Mouse (Mus musculus): ENCODE results near the gene Ap1s3.
"Not testable (repeated sequence)": the region's sequence is repeated elsewhere in the genome, so short reads cannot be mapped to it uniquely, and the experiment has no call there.

The Ap1s3 gene

GRCm38 (mm10) chr1:79669419-79669974 is 2.3 kb downstream of the Ap1s3 start:
- in situ Hi-C loops (cut with MboI, MseI): no loop called here

- in situ Hi-C loops (cut with MboI, MseI): no loop called here
Measured at GRCm38 (mm10) chr1:79664911-79665310, 6.9 kb downstream of the Ap1s3 start.

DNA sequence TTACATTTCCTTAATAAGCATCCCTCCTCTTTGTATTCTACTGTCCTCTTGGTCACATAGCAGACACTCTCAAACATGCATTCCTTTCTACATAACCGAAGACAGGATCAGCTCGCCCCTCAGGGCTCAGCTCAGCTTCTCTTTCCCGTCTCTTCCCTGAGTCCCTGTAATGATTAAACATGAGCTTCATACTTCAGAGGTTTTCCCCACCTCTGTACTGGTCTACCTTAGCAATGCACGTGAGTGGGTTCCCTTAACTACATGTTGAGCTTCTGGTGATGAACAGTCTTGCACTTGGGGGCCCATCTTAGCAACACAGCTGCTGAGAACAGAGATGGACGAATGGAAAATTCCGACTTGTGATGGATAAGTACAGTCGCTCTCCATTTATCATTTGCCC is 12.2 kb downstream of the Ap1s3 start:
- in situ Hi-C loops (cut with MboI, MseI): no loop called here

- in situ Hi-C loops (cut with MboI, MseI): no loop called here
Measured at GRCm38 (mm10) chr1:79657411-79657810, 14.4 kb downstream of the Ap1s3 start.

GRCm38 (mm10) chr1:79655819-79656555 is 15.8 kb downstream of the Ap1s3 start:
- in situ Hi-C loops (cut with MboI, MseI): no loop called here

DNA sequence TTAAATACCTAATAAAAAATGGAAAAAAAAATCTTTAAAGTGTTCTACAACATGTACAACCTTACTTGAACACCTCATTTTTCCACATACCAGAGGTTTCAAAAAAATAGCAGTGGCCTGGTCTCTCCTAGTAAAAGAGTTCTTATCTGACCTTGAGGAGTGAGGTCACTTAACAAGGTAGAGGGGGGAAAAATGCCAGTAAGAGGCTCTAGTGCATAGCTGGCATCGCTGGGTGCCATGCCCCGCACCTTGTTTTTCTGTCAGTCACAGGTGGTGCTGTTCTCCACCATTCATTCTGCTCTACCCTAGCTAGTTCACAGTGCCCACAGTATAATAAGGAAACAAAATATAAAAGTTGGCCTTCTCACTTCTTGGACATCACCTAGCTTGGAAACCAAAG is 16.8 kb downstream of the Ap1s3 start:
- in situ Hi-C loops (cut with MboI, MseI): no loop called here

GRCm38 (mm10) chr1:79643411-79644110 is 28.2 kb downstream of the Ap1s3 start:
- in situ Hi-C loops (cut with MboI, MseI): no loop called here

GRCm38 (mm10) chr1:79642680-79643079 is 29.1 kb downstream of the Ap1s3 start:
- in situ Hi-C loops (cut with MboI, MseI): no loop called here

GRCm38 (mm10) chr1:79641355-79641754 is 30.4 kb downstream of the Ap1s3 start:
- in situ Hi-C loops (cut with MboI, MseI): no loop called here

DNA sequence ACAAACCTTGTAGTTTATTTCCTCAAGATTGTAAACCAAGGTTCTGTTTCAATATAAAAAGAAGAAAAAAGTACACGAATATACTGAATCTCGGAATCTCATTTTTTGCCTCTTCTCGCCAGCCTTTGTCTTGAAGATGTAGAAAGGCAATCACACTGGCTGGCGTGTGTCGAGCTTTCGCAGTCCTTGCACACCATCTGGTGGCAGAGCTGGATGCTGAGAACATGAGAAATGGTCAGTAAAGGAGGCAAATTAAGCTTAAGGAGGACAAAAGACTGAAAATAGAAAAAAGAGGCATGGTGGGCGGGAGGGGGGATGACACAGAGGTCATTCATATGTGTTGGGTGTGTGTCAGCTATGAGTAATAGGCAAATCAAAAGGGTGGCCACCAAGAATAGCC is 31.6 kb downstream of the Ap1s3 start:
- in situ Hi-C loops (cut with MboI, MseI): no loop called here

DNA sequence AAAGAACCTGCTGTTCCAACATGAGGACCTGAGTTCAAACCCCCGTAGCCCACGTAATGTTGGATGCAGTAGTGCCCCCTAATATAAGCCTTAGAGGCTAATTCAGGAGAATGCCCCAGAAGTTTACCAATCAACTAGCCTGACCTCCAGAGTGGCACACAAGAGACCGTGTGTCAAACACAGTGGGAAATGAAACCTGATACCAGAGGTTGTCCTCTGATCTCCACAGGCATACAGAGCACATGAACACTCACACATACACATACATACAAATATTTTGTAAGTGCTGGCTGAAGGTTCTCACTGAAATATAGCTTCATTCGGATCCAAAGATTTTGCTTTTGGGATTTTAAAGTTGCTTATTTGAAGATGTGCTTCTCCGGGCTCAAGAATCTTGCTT is 32.1 kb downstream of the Ap1s3 start:
- in situ Hi-C loops (cut with MboI, MseI): no loop called here

DNA sequence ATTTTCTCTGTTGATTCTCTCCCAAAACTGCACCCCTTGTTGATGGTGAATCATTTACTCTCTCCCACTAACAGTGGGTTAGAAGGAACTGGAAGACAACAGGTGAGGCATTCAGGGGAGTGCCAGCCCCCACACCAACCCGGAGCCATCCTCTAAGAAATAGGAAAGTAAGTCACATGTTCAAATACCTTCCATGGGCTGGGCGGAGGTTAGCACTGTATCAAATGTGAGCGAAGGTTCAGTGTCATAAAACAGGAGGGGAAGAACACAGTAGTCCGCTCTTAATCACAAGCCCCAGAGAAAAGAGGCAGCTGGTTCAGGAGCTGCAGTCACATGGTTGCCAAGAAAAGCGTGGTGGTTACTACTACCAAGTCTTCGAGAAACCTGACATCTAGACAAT is 32.7 kb downstream of the Ap1s3 start:
- in situ Hi-C loops (cut with MboI, MseI): no loop called here

DNA sequence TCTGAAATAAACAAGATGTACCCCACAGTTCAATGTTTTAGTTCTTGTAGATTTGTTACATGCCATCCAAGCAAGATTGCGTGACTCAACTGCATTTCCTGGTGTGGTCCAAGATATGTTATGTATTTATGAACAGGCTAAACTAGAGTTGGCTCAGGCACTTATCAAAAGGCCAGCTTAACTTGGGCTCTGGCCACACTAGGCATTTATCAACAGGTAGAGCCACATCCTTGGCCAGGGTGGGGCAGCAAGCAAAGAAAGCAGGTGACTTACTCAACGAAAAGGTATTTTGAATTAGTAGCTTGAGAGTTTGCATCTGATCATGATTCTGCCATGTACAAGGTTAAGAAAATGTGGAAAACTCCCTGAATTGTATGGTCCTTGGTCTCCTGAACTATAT is 34.0 kb downstream of the Ap1s3 start:
- in situ Hi-C loops (cut with MboI, MseI): no loop called here

DNA sequence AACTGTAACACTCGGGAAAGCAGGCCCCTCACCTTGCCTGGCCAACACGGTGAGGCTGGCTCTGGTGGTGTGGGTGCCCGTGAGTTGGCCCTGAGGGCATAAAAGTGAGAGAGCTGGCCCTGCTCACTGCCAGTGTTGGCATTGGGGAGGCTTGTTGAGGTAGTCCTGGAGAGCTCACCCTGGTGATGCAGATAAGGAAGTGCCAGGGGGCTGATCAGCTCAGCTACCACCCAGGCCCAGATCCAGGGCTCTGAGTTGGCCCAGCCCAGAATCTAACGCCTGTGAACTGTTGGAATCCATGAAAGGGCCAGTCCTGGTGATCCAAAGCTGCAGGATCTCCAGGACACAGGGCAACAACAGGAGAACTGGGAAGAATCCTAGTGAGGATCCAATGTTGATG is 40.3 kb downstream of the Ap1s3 start:
- in situ Hi-C loops (cut with MboI, MseI): no loop called here

DNA sequence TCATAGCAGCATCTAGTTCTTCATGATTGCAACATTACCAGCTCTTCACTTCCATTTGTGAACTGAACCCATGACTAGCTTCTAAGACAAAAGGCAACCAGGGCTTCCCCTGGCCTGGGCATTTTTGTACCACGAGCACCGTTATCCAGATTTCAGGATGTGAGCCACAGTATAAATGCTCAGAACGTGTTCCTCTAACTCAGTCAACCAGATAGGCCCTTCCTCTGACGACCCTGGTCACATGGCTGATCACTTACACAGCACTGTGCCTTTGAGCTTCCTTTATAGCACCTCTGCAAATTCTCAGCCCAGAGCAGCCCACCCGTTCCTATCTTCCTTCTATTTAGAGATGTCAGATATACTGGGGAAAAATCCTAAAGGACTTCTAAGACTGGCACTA is 42.0 kb downstream of the Ap1s3 start:
- in situ Hi-C loops (cut with MboI, MseI): no loop called here

GRCm38 (mm10) chr1:79626140-79626539 is 45.6 kb downstream of the Ap1s3 start:
- in situ Hi-C loops (cut with MboI, MseI): no loop called here

DNA sequence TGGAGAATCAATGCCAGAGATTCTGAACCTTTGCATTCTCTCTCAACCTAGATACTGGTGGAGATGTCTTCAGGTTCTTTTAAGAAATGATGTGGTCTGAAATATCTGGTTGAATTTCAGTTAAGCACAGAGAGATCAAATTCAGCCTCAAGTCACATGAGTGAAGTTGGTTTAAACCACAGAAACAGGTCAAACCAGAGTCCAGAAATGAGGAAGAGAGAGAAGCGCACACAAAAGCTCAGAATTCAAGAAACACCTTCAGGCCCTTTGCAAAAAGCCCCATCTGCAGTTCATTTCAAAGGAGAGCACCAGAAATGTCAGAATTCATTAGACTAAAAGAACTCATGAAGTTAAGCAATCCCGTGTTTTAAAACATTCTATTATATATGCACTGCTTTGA is 52.3 kb downstream of the Ap1s3 start:
- in situ Hi-C loops (cut with MboI, MseI): no loop called here

DNA sequence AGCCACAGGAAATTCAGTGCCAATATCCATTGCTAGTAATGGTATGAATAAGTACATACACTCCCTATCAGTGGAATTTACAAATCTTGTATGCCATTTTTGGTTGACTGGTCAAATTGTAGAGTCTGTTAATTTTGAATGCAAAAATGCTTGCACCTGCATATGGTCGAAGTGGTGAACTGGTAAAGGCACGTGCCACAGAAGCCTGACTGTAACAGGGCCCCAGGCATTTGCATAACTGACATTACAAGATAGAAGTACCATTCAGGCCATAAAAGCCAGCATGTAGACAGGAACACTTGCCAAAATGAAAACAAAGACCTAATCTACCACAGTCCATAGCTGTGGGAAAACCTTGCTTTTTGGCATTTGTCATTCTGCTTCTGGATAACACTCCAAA is 55.3 kb downstream of the Ap1s3 start:
- in situ Hi-C loops (cut with MboI, MseI): no loop called here

GRCm38 (mm10) chr1:79614456-79614855 is 57.3 kb downstream of the Ap1s3 start:
- in situ Hi-C loops (cut with MboI, MseI): no loop called here

GRCm38 (mm10) chr1:79611271-79611670 is 60.5 kb downstream of the Ap1s3 start:
- in situ Hi-C loops (cut with MboI, MseI): not testable (repeated sequence)

GRCm38 (mm10) chr1:79608856-79609255 is 62.9 kb downstream of the Ap1s3 start:
- in situ Hi-C loops (cut with MboI, MseI): not testable (repeated sequence)

- in situ Hi-C loops (cut with MboI, MseI): no loop called here
Measured at GRCm38 (mm10) chr1:79602500-79602899, 69.3 kb downstream of the Ap1s3 start.
